Mouse (Mus musculus): Measurements from ENCODE around the gene Atp5j2. TPM values are rescaled to one million over a fixed set of nuclear protein-coding genes. Genes with fewer than 3 reads are reported as not detected.

Atp5j2 gene
- polyA plus RNA-seq, 1 experiment from 2014 or later: 540 TPM

DNA sequence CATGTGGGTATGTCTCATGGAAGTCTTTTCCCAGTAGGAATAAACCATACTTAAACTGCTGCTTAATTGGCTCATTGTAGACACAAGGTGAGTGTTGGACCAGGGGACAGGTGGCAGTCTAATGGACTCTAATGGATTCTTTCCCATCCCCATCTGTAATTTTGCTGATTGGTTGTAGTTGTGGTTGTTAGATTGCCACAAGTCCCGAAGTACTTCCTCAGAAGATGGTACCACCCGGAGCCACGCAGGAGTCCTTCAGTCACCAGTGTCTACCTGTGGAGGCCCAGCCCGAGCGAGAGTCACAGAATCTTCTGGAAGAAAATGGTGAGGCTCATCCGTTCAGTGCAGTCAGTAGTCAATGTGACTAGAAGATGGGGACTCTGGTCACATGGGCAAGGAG lies 15.5 kb upstream of the Atp5j2 start:
- Histone ChIP-seq H3K36me3 (ENCODE audit: control insufficient read depth, insufficient read depth, low read length) (peaks cover 6% of the 10 kb centered on the region; the same call in 1 of the 2 replicates), H3K27ac (ENCODE audit: low read depth, low read length) (no peak overlapping the region), H3K4me1 (ENCODE audit: control insufficient read depth, insufficient read depth, low read length) (peaks cover 9% of the 10 kb centered on the region), H3K27me3 (ENCODE audit: control insufficient read depth, insufficient read depth, low read length) (no peaks in the 10 kb centered on the region), H3K4me2 (no peak overlapping the region), H3K4me3 (ENCODE audit: low read depth, low read length) (no peak overlapping the region), H3K9me3 (ENCODE audit: control insufficient read depth, low read length) (no peaks in the 10 kb centered on the region), H3K9ac (ENCODE audit: low read length) (no peak overlapping the region)
- DNase-seq (ENCODE audit: low spot score, missing footprints) (no peak), ATAC-seq (ENCODE audit: low FRiP score) (no peak)
- WGBS: 95% methylated on average over 6 of the region's 6 CpGs

DNA sequence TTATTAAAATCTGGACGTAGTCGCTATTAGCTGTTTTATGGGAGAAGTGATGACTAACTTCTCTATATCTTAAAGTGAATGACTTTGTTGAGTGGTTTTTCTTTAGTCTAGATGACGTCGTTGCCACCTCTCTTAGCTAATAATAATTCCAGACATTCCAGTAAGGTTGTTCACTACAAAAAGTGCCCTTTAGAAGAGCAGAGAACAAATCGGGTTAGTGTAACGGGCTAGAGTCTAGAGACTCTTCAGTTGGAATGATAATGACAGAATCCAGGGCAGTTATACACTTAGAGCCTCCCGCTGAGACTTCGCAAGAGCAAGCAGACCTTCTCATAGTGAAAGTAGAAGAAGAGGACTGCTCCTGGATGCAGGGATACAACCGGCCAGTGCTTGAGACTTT lies 13.2 kb upstream of the Atp5j2 start:
- 26% methylated on average over 9 of the region's 9 CpGs for WGBS
- no peak for DNase-seq (ENCODE audit: low spot score, missing footprints)
- H3K9ac ChIP-seq (ENCODE audit: low read length): no peak overlapping the region; the same call in 1 of the 2 replicates
- H3K4me3 ChIP-seq (ENCODE audit: low read depth, low read length): peak overlapping the region; percentile 58
- no peaks in the 10 kb centered on the region for H3K9me3 ChIP-seq (ENCODE audit: control insufficient read depth, low read length)
- no peak for ATAC-seq (ENCODE audit: low FRiP score)
- H3K4me2 ChIP-seq: peak overlapping the region; percentile 49
- no peaks in the 10 kb centered on the region for H3K27me3 ChIP-seq (ENCODE audit: control insufficient read depth, insufficient read depth, low read length)
- no peaks in the 10 kb centered on the region for H3K36me3 ChIP-seq (ENCODE audit: control insufficient read depth, insufficient read depth, low read length)
- peaks cover 14% of the 10 kb centered on the region for H3K4me1 ChIP-seq (ENCODE audit: control insufficient read depth, insufficient read depth, low read length)
- H3K27ac ChIP-seq (ENCODE audit: low read depth, low read length): no peak overlapping the region

DNA sequence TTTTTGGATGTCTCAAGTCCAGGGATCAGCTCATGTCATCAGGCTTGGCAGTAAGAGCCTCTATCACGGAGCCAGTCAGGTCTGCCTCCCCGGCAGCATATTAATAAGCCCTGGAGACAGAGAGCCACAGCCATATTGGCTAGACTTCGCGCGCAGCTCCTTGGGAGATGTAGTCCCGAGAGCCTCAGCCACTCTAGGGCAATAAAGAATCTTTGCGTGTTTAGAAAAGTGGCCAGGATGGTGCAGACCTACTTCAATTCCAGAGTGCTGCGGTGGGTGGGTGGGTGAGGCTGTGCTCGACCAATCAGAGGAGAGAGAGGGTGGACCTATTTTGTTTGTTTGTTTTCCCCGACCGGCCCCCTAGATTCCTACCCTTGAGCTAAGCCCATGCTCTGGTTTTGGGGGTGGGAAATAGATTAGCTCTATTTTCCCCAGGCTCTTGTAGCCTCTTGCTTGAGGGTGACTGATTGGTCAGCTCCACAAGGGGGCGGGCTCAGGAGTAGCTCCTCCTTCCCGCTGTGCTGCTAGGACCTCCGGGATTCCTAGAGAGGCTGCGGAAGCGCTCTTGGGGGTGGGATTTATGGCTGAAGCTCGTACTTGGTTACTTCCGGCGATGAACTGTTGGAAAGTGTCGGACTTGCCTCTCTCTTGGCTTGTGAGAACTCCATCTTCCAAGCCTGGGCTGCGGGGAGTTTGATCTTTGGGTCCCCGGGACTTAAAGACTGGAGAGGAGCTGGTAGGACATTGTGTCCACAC lies 12.3 kb upstream of the Atp5j2 start, which contains the start of gene Zkscan5:
Gene Zkscan5 (plus strand): TSS at position 627 of the 756 bp plus-strand sequence.
- Histone ChIP-seq H3K4me3 (ENCODE audit: low read depth, low read length) (peak within 1 kb of the TSS; percentile 58), H3K27ac (ENCODE audit: low read depth, low read length) (peak within 1 kb of the TSS; percentile 74), H3K4me2 (peak within 1 kb of the TSS; percentile 49), H3K27me3 (ENCODE audit: control insufficient read depth, insufficient read depth, low read length) (no peaks in the 10 kb centered on the region), H3K36me3 (ENCODE audit: control insufficient read depth, insufficient read depth, low read length) (no peaks in the 10 kb centered on the region), H3K9ac (ENCODE audit: low read length) (peak within 1 kb of the TSS; percentile 79), H3K9me3 (ENCODE audit: control insufficient read depth, low read length) (no peaks in the 10 kb centered on the region), H3K4me1 (ENCODE audit: control insufficient read depth, insufficient read depth, low read length) (peaks cover 14% of the 10 kb centered on the region)
- WGBS: under 1% methylated on average over 22 of the region's 22 CpGs
- DNase-seq (ENCODE audit: low spot score, missing footprints): peak; percentile 99
- peak; percentile 96 for ATAC-seq (ENCODE audit: low FRiP score)

DNA sequence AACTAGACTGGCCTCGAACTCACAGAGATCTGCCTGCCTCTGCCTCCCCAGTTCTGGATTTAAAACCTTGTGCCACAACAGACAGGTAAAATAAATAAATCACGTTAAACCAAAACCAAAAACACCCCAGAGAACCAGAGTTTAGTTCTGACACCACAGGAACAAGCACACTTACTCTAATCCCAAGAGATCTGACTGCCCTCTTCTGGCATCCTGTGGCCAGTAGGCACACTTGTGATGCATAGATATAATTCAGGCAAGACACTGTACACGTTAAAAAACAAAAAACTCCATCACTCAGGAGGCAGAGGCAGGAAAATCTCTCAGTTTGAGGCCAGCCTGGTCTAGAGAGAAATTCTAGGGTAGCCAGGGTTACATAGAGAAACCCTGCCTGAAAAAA lies 10.6 kb upstream of the Atp5j2 start:
- H3K4me2 ChIP-seq: no peak overlapping the region
- WGBS: 42% methylated on average over 3 of the region's 3 CpGs
- no peaks in the 10 kb centered on the region for H3K36me3 ChIP-seq (ENCODE audit: control insufficient read depth, insufficient read depth, low read length)
- H3K9ac ChIP-seq (ENCODE audit: low read length): no peak overlapping the region
- H3K27ac ChIP-seq (ENCODE audit: low read depth, low read length): no peak overlapping the region
- H3K27me3 ChIP-seq (ENCODE audit: control insufficient read depth, insufficient read depth, low read length): no peaks in the 10 kb centered on the region
- no peak overlapping the region for H3K4me3 ChIP-seq (ENCODE audit: low read depth, low read length)
- DNase-seq (ENCODE audit: low spot score, missing footprints) (no peak), ATAC-seq (ENCODE audit: low FRiP score) (no peak)
- H3K9me3 ChIP-seq (ENCODE audit: control insufficient read depth, low read length): no peaks in the 10 kb centered on the region
- H3K4me1 ChIP-seq (ENCODE audit: control insufficient read depth, insufficient read depth, low read length): peaks cover 14% of the 10 kb centered on the region

DNA sequence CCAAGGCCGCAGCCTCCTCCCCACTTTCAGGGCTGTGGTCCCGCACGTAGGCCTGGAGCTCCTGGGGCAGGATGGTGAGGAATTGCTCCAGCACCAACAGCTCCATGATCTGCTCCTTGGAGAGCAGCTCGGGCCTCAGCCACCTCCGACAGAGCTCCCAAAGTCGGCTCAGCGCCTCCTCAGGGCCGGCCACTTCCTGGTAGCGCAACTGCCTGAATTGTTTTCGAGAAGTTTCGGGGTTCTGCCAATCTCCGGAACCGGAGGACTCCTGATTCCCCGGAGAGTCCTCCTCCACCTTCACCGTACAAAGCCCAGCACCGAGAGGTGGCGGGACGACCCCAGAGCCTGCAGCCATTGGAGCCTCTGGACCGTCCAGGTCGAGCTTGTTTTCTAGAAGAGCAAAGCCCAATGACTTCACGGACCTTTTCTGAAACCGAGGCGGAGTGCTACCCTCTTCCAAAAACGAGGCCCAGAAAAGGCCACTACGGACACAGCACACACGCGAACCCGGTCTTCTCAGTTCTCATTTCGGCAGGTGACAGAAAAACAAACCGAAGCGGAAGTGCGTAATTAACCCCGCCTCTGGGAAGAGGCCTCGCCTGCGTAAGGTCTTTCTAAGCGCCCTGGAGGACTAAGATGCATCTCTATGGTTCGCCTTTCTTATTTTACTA lies 9.6 kb upstream of the Atp5j2 start, which contains the start of gene Zkscan14:
Gene Zkscan14 (minus strand): TSS at position 548 of the 671 bp plus-strand sequence.
- Histone ChIP-seq H3K4me3 (ENCODE audit: low read depth, low read length) (peak within 1 kb of the TSS; percentile 78), H3K36me3 (ENCODE audit: control insufficient read depth, insufficient read depth, low read length) (no peaks in the 10 kb centered on the region), H3K4me2 (peak within 1 kb of the TSS; percentile 80), H3K9me3 (ENCODE audit: control insufficient read depth, low read length) (no peaks in the 10 kb centered on the region), H3K27me3 (ENCODE audit: control insufficient read depth, insufficient read depth, low read length) (no peaks in the 10 kb centered on the region), H3K4me1 (ENCODE audit: control insufficient read depth, insufficient read depth, low read length) (peaks cover 14% of the 10 kb centered on the region), H3K9ac (ENCODE audit: low read length) (peak within 1 kb of the TSS; percentile 68), H3K27ac (ENCODE audit: low read depth, low read length) (no peak within 1 kb of the TSS; the same call in 1 of the 2 replicates)
- ATAC-seq (ENCODE audit: low FRiP score): peak; percentile 28; the same call in 1 of the 2 replicates
- DNase-seq (ENCODE audit: low spot score, missing footprints): peak; percentile 97
- WGBS: 2% methylated on average over 37 of the region's 37 CpGs

DNA sequence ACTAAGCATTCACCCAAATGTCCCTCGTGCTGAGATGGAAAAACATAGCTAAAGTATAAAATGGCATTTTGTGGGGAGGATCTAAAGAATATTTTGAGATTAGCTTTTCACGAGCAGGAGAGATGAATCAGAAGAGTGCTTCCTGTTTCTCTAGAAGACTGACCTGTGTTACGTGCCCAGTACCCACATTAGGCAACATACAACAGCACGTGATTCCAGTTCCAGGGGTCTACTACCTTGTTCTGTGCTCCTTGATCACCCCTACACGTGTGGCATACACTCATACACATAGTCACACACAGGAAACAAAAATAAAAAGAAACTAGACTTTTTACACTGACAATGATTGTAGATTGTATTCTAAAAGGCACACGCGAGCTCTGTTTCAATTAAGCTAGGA lies 8.5 kb upstream of the Atp5j2 start:
- Histone ChIP-seq H3K27me3 (ENCODE audit: control insufficient read depth, insufficient read depth, low read length) (no peaks in the 10 kb centered on the region), H3K36me3 (ENCODE audit: control insufficient read depth, insufficient read depth, low read length) (peaks cover 1% of the 10 kb centered on the region; the same call in 1 of the 2 replicates), H3K9me3 (ENCODE audit: control insufficient read depth, low read length) (no peaks in the 10 kb centered on the region), H3K4me1 (ENCODE audit: control insufficient read depth, insufficient read depth, low read length) (peaks cover 10% of the 10 kb centered on the region), H3K4me3 (ENCODE audit: low read depth, low read length) (no peak overlapping the region), H3K27ac (ENCODE audit: low read depth, low read length) (no peak overlapping the region), H3K4me2 (no peak overlapping the region; the same call in 1 of the 2 replicates), H3K9ac (ENCODE audit: low read length) (no peak overlapping the region)
- DNase-seq (ENCODE audit: low spot score, missing footprints) (no peak), ATAC-seq (ENCODE audit: low FRiP score) (no peak)
- 79% methylated on average over 7 of the region's 7 CpGs for WGBS

DNA sequence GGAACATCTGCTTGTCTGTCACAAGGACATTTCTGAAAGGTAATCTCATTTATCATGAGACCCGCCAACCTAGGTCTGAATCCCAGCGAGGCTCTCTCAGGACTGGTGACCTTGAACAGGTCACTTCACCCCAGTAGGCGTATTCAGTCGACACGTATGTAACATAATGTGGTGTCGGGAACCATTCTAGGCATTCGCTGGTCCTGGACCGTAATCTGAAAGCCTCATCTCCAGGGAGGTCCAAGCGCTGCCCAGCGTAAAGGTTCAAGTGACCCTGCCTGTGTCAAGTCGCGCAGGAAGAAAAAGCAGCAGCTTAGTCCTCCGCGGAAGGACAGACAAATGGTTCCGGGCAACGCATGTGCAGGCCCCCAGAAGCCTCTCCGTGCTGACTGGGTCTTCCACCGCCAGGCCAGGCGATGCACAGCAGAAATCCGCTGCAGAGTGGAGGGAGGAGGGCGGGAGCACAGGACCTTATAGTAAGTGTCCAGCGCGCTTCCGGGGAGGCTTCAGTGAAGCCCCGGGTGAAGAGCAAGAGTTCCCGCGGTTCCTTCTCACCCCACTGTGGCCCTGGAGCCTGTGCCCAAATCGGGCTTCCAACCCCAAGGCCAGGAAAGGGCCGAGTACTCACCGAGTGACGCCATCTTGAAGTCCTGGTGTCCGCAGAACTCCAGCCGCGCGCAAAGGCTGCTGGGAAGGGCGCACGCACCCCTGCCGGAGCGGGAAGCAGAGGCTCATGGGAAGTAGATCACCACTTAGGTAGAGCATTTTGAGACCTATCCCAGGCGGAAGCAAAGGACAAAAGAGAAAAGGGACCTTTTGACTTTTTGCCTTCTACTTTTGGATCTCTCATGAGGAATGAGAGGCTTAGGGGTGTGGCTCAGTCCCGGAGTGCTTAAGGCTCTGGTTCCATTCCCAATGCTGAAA lies 725 bp downstream of the Atp5j2 start:
- Histone ChIP-seq H3K27ac (ENCODE audit: low read depth, low read length) (peak overlapping the region; percentile 80), H3K9me3 (ENCODE audit: control insufficient read depth, low read length) (no peaks in the 10 kb centered on the region), H3K36me3 (ENCODE audit: control insufficient read depth, insufficient read depth, low read length) (peaks cover 10% of the 10 kb centered on the region), H3K9ac (ENCODE audit: low read length) (peak overlapping the region; percentile 95), H3K27me3 (ENCODE audit: control insufficient read depth, insufficient read depth, low read length) (no peaks in the 10 kb centered on the region), H3K4me2 (peak overlapping the region; percentile 84), H3K4me3 (ENCODE audit: low read depth, low read length) (peak overlapping the region; percentile 89), H3K4me1 (ENCODE audit: control insufficient read depth, insufficient read depth, low read length) (peaks cover 7% of the 10 kb centered on the region)
- DNase-seq (ENCODE audit: low spot score, missing footprints) (peak; percentile 99), ATAC-seq (ENCODE audit: low FRiP score) (peak; percentile 93)
- WGBS: 1% methylated on average over 41 of the region's 41 CpGs

DNA sequence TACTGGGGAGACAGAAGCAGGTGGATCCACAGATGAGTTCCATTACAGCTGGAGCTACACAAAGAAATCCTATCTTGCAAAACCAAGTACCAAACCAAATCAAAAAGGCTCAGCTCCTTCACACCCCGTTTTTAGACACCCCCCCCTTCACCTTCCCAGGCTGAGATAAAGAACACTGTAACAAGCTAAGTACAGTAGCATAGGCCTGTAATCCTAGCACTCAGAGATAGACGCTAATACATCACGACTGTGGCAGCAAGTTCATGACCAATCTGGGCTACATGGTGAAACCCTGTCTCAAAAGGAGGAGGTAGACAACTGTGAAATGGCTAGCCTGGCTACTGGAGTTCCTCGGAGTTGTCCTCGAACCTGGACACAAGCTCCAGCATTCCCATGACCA lies 1.5 kb downstream of the Atp5j2 start:
- no peak overlapping the region for H3K27ac ChIP-seq (ENCODE audit: low read depth, low read length)
- ATAC-seq (ENCODE audit: low FRiP score) (no peak), DNase-seq (ENCODE audit: low spot score, missing footprints) (no peak)
- H3K9ac ChIP-seq (ENCODE audit: low read length): peak overlapping the region; percentile 95
- H3K4me1 ChIP-seq (ENCODE audit: control insufficient read depth, insufficient read depth, low read length): peaks cover 7% of the 10 kb centered on the region
- peaks cover 12% of the 10 kb centered on the region for H3K36me3 ChIP-seq (ENCODE audit: control insufficient read depth, insufficient read depth, low read length)
- H3K9me3 ChIP-seq (ENCODE audit: control insufficient read depth, low read length): no peaks in the 10 kb centered on the region
- WGBS: 60% methylated on average over 5 of the region's 5 CpGs
- no peaks in the 10 kb centered on the region for H3K27me3 ChIP-seq (ENCODE audit: control insufficient read depth, insufficient read depth, low read length)
- H3K4me3 ChIP-seq (ENCODE audit: low read depth, low read length): peak overlapping the region; percentile 89
- peak overlapping the region; percentile 84 for H3K4me2 ChIP-seq

All from midbrain, embryonic 11.5 days (tissue).